Mouse (Mus musculus) right cerebral cortex, postnatal 4 days (tissue): Measurements from ENCODE around the gene Fbn1.

Experiments used
- DNase-seq: peaks from one replicate; pipeline ENCODE4 v3.0.0-alpha.2; 2022

The Fbn1 gene

GRCm38 (mm10) chr2:125325125-125325855 is 182.5 kb downstream of the Fbn1 start:
- DNase-seq, result no peak

- no peak for DNase-seq
Measured at GRCm38 (mm10) chr2:125324455-125324854, 183.3 kb downstream of the Fbn1 start.

- DNase-seq, result no peak
Measured at GRCm38 (mm10) chr2:125323347-125323746, 184.4 kb downstream of the Fbn1 start.

GRCm38 (mm10) chr2:125322581-125322980 is 185.2 kb downstream of the Fbn1 start:
- no peak for DNase-seq

GRCm38 (mm10) chr2:125321071-125321470 is 186.7 kb downstream of the Fbn1 start:
- no peak for DNase-seq

GRCm38 (mm10) chr2:125319651-125320050 is 188.1 kb downstream of the Fbn1 start:
- no peak for DNase-seq

GRCm38 (mm10) chr2:125318371-125319061 is 189.3 kb downstream of the Fbn1 start:
- no peak for DNase-seq

- no peak for DNase-seq
Measured at GRCm38 (mm10) chr2:125315203-125315602, 192.6 kb downstream of the Fbn1 start.

- DNase-seq, result no peak
Measured at GRCm38 (mm10) chr2:125314169-125314925, 193.4 kb downstream of the Fbn1 start.

- no peak for DNase-seq
Measured at GRCm38 (mm10) chr2:125309710-125310109, 198.1 kb downstream of the Fbn1 start.

- DNase-seq, result no peak
Measured at GRCm38 (mm10) chr2:125305671-125306070, 202.1 kb downstream of the Fbn1 start.

- DNase-seq, result no peak
Measured at GRCm38 (mm10) chr2:125304746-125305145, 203.0 kb downstream of the Fbn1 start.

- DNase-seq, result peak; percentile 32
Measured at GRCm38 (mm10) chr2:125303764-125304384, 203.9 kb downstream of the Fbn1 start.

GRCm38 (mm10) chr2:125302625-125302924 is 205.2 kb downstream of the Fbn1 start:
- DNase-seq, result no peak

GRCm38 (mm10) chr2:125301877-125302624 is 205.7 kb downstream of the Fbn1 start:
- DNase-seq, result no peak

GRCm38 (mm10) chr2:125298841-125299240 is 209.0 kb downstream of the Fbn1 start:
- no peak for DNase-seq

GRCm38 (mm10) chr2:125295526-125295925 is 212.3 kb downstream of the Fbn1 start:
- no peak for DNase-seq

- no peak for DNase-seq
Measured at GRCm38 (mm10) chr2:125293969-125294491, 213.8 kb downstream of the Fbn1 start.

- DNase-seq, result no peak
Measured at GRCm38 (mm10) chr2:125292616-125293015, 215.2 kb downstream of the Fbn1 start.

GRCm38 (mm10) chr2:125291101-125291500 is 216.7 kb downstream of the Fbn1 start:
- no peak for DNase-seq

- DNase-seq, result no peak
Measured at GRCm38 (mm10) chr2:125290197-125290965, 217.4 kb downstream of the Fbn1 start.

GRCm38 (mm10) chr2:125285777-125286176 is 222.0 kb downstream of the Fbn1 start:
- DNase-seq, result no peak
